Mouse (Mus musculus): Measurements from ENCODE around the gene Ccr3. TPM values are rescaled to one million over a fixed set of nuclear protein-coding genes. Genes with fewer than 3 reads are reported as not detected.
"Not testable (repeated sequence)": the region's sequence is repeated elsewhere in the genome, so short reads cannot be mapped to it uniquely, and the experiment has no call there.

The Ccr3 gene
- 0.18 and 0.32 TPM in 2 replicates for polyA plus RNA-seq (2015; fragmentation: Nextera tagmentation; extraction: Ambion mirVana)

DNA sequence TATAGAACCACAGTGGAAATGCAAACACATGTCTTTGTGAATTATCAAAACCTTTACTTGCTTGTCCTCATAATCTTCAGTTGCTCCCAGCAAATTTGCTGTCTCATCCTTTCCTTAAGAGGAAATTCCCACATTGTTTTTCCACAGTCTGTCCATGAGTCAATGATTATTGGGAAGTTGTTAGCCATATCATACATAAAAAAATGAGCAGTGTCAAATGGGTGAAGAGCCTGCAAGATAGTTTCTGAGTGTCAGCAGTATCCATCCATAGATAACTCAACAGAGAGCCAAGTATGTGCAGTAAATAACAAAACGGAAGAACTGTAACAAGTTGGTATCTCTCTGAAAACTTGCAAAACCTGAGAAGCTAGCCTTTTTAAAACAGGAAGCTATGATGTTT, at the start of gene Ccr3:
Gene Ccr3 (plus strand): TSS at position 301 of the 400 bp plus-strand sequence.
- no peak within 1 kb of the TSS for H3K4me2 ChIP-seq (ENCODE audit: low read depth, low read length)
- H3K27ac ChIP-seq (ENCODE audit: low read length): no peak within 1 kb of the TSS
- no peaks in the 10 kb centered on the region for H3K9me3 ChIP-seq (replicated peaks; ENCODE audit: control insufficient read depth, low read length)
- no peak within 1 kb of the TSS for H3K9ac ChIP-seq (ENCODE audit: low read length)
- 84% methylated on average over 1 of the region's 1 CpGs for WGBS
- H3K36me3 ChIP-seq (ENCODE audit: control insufficient read depth, insufficient read depth, low read length): no peaks in the 10 kb centered on the region
- ATAC-seq (ENCODE audit: insufficient read depth, low FRiP score): no peak
- H3K4me1 ChIP-seq (ENCODE audit: control insufficient read depth, insufficient read depth, low read length): no peaks in the 10 kb centered on the region
- no peak within 1 kb of the TSS for H3K4me3 ChIP-seq (replicated peaks; ENCODE audit: low read length)
- no peaks in the 10 kb centered on the region for H3K27me3 ChIP-seq (ENCODE audit: control insufficient read depth, insufficient read depth, low read length)

DNA sequence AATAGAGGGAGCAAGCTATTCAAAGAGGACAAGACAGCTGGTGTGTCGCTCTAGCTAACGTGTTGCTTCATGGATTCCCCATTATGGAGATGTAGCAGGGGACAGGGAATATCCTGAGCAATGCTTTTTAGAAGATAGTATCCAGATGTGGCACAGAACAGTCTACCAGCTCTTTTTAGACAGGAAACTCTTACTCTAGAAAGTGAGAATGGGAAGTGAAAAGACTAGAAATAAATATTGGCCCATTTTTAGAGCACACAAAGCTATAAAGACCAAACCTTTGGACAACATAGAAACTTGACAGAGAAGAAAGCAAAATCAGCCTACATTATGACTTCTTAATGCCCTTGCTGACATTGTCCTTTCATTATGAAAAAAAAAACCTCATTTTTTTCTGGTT, 46.1 kb upstream of the Ccr3 start:
- H3K9me3 ChIP-seq (replicated peaks; ENCODE audit: control insufficient read depth, low read length): no peaks in the 10 kb centered on the region
- WGBS: 63% methylated on average over 2 of the region's 2 CpGs
- H3K9ac ChIP-seq (ENCODE audit: low read length): no peak overlapping the region
- H3K27ac ChIP-seq (ENCODE audit: low read length): no peak overlapping the region
- no peak overlapping the region for H3K4me2 ChIP-seq (ENCODE audit: low read depth, low read length)
- ATAC-seq (ENCODE audit: insufficient read depth, low FRiP score): no peak
- no peaks in the 10 kb centered on the region for H3K27me3 ChIP-seq (ENCODE audit: control insufficient read depth, insufficient read depth, low read length)
- H3K4me3 ChIP-seq (replicated peaks; ENCODE audit: low read length): no peak overlapping the region
- H3K36me3 ChIP-seq (ENCODE audit: control insufficient read depth, insufficient read depth, low read length): no peaks in the 10 kb centered on the region
- H3K4me1 ChIP-seq (ENCODE audit: control insufficient read depth, insufficient read depth, low read length): no peaks in the 10 kb centered on the region

GRCm38 (mm10) chr9:123976876-123977663, 44.7 kb upstream of the Ccr3 start:
- Histone ChIP-seq H3K4me2 (ENCODE audit: low read depth, low read length) (no peak overlapping the region), H3K4me3 (replicated peaks; ENCODE audit: low read length) (no peak overlapping the region), H3K9me3 (replicated peaks; ENCODE audit: control insufficient read depth, low read length) (no peaks in the 10 kb centered on the region), H3K36me3 (ENCODE audit: control insufficient read depth, insufficient read depth, low read length) (no peaks in the 10 kb centered on the region), H3K4me1 (ENCODE audit: control insufficient read depth, insufficient read depth, low read length) (no peaks in the 10 kb centered on the region), H3K27me3 (ENCODE audit: control insufficient read depth, insufficient read depth, low read length) (no peaks in the 10 kb centered on the region), H3K27ac (ENCODE audit: low read length) (no peak overlapping the region), H3K9ac (ENCODE audit: low read length) (no peak overlapping the region)
- no peak for ATAC-seq (ENCODE audit: insufficient read depth, low FRiP score)
- 78% methylated on average over 9 of the region's 9 CpGs for WGBS

- Histone ChIP-seq H3K4me1 (ENCODE audit: control insufficient read depth, insufficient read depth, low read length) (no peaks in the 10 kb centered on the region), H3K4me2 (ENCODE audit: low read depth, low read length) (no peak within 1 kb of the TSS), H3K4me3 (replicated peaks; ENCODE audit: low read length) (no peak within 1 kb of the TSS), H3K27ac (ENCODE audit: low read length) (no peak within 1 kb of the TSS), H3K27me3 (ENCODE audit: control insufficient read depth, insufficient read depth, low read length) (no peaks in the 10 kb centered on the region), H3K9ac (ENCODE audit: low read length) (no peak within 1 kb of the TSS), H3K9me3 (replicated peaks; ENCODE audit: control insufficient read depth, low read length) (no peaks in the 10 kb centered on the region), H3K36me3 (ENCODE audit: control insufficient read depth, insufficient read depth, low read length) (no peaks in the 10 kb centered on the region)
- no peak for ATAC-seq (ENCODE audit: insufficient read depth, low FRiP score)
- 32% methylated on average over 1 of the region's 1 CpGs for WGBS
Measured at GRCm38 (mm10) chr9:123978308-123978707, 43.5 kb upstream of the Ccr3 start, which contains the start of gene Ccr1l1. TSS of gene Ccr1l1 (minus strand) at chr9:123978408.

DNA sequence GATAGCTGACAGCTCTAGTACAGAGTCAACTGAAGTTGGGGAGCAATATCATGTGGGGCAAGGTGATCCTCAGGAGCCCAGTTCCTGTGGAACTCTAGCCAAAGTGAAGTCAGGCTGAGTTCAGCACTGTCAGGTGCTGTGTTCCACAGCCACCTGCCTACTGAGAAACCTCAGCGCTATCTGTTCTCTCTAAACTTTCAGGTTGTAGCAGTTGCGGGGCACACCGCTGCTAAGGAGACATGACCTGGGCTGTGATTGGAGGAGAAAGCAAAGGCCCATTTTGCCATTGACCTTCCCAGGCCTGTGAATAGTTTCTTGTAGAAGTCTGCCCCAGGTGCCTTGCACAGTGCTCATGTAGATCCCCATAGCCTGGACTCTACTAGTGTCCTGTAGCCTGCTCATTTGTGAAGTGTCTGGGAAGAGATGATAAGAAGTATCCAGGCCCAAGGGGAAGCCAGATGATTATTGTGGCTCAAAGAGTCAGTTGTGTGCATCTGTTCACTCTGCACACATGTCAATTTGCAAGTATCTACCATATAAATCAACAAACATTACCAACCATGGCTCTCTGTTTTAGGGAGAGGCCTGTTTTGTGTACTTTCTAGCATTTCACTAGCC, 40.8 kb upstream of the Ccr3 start:
- H3K36me3 ChIP-seq (ENCODE audit: control insufficient read depth, insufficient read depth, low read length); H3K4me2 ChIP-seq (ENCODE audit: low read depth, low read length); H3K4me1 ChIP-seq (ENCODE audit: control insufficient read depth, insufficient read depth, low read length); H3K9ac ChIP-seq (ENCODE audit: low read length); ATAC-seq (ENCODE audit: insufficient read depth, low FRiP score); H3K4me3 ChIP-seq (replicated peaks; ENCODE audit: low read length); H3K9me3 ChIP-seq (replicated peaks; ENCODE audit: control insufficient read depth, low read length); H3K27ac ChIP-seq (ENCODE audit: low read length); H3K27me3 ChIP-seq (ENCODE audit: control insufficient read depth, insufficient read depth, low read length): not testable (repeated sequence)
- no CpG with 5 or more reads among the region's 3 CpGs for WGBS

DNA sequence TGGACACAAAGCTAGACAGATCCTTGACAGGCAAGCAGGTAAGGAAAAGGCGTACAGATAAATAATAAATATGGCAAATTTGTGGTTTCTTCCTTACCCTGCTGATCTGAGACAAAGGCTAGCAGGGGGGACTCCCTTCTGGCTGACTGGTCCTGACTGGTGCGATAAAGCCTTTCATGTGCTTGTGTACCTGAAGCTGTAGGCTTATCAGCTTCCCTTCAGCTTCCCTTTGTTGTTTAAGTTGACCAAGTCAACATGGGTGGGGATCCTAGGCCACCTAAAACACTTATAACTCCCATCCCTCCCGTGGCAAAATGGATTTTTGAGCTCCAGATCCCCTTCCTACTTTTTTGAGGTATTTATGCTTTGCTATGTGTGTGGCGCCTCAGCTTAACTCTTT, 39.9 kb upstream of the Ccr3 start:
- Histone ChIP-seq H3K27me3 (ENCODE audit: control insufficient read depth, insufficient read depth, low read length) (no peaks in the 10 kb centered on the region), H3K9ac (ENCODE audit: low read length) (no peak overlapping the region), H3K4me3 (replicated peaks; ENCODE audit: low read length) (no peak overlapping the region), H3K4me1 (ENCODE audit: control insufficient read depth, insufficient read depth, low read length) (no peaks in the 10 kb centered on the region), H3K27ac (ENCODE audit: low read length) (no peak overlapping the region), H3K4me2 (ENCODE audit: low read depth, low read length) (no peak overlapping the region), H3K36me3 (ENCODE audit: control insufficient read depth, insufficient read depth, low read length) (no peaks in the 10 kb centered on the region), H3K9me3 (replicated peaks; ENCODE audit: control insufficient read depth, low read length) (no peaks in the 10 kb centered on the region)
- no peak for ATAC-seq (ENCODE audit: insufficient read depth, low FRiP score)
- WGBS: 56% methylated on average over 4 of the region's 4 CpGs

DNA sequence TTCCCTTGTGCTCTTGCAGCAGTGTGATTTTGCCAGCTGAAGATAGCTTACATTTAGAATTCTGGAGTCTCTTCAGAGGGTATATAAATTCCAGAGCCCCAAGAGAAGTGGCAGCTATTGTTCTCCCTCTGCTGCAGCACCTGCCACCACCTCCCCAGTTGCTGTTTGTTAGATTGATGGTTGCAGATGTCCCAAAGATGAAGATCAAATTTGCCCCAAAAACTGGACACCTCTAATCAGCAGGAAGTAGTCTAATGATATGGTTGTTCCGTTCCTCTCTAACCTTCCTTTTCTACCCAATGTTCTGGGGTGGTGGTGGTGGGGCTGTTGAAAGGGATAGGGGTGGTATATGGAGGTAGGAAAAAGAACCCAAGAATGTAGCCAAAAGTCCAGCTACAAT, 39.1 kb upstream of the Ccr3 start:
- Histone ChIP-seq H3K4me2 (ENCODE audit: low read depth, low read length) (no peak overlapping the region), H3K36me3 (ENCODE audit: control insufficient read depth, insufficient read depth, low read length) (no peaks in the 10 kb centered on the region), H3K4me3 (replicated peaks; ENCODE audit: low read length) (no peak overlapping the region), H3K9ac (ENCODE audit: low read length) (no peak overlapping the region), H3K27me3 (ENCODE audit: control insufficient read depth, insufficient read depth, low read length) (no peaks in the 10 kb centered on the region), H3K9me3 (replicated peaks; ENCODE audit: control insufficient read depth, low read length) (no peaks in the 10 kb centered on the region), H3K4me1 (ENCODE audit: control insufficient read depth, insufficient read depth, low read length) (no peaks in the 10 kb centered on the region), H3K27ac (ENCODE audit: low read length) (no peak overlapping the region)
- ATAC-seq (ENCODE audit: insufficient read depth, low FRiP score): no peak
- WGBS: 68% methylated on average over 1 of the region's 1 CpGs

DNA sequence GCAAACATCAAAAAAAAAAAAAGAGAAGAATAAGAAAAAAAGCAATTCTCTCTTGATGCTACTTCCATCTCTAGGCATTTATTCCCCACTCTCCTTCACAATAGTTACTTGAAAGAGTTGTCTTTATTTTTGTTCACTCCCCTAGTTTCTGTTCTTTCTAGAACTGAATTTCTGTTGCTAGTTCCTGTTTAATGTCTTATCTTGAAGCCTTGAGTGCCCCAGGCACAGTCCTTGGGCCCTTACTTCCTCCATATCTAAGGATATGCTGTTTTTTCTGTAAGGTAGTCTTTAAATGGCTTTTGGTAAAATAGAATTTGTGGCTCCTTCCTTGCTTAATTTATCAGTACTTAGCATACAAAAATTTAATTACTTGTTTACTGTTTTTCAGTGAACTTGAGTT, 36.8 kb upstream of the Ccr3 start:
- ATAC-seq (ENCODE audit: insufficient read depth, low FRiP score): no peak
- H3K4me1 ChIP-seq (ENCODE audit: control insufficient read depth, insufficient read depth, low read length): no peaks in the 10 kb centered on the region
- no peaks in the 10 kb centered on the region for H3K36me3 ChIP-seq (ENCODE audit: control insufficient read depth, insufficient read depth, low read length)

DNA sequence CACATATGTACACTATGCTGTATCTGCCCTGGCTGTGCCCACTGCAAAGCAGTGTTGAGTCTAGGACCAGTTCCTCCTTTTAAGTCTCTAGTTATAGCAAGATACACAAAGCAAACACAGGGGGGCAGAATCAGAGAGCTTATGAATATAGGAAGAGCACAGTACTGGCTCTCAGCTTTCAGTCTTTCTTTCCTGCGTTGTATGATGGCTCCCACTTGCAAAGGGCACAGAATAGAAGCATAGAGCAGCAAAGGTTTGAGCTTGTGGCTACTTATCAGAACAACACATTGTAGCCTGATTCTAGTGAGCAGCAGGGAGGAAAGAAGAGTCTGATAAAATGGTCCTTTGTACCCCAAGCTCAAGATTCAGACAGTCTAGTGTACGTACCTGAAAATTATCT, 35.6 kb upstream of the Ccr3 start:
- no peak; the same call in 1 of the 2 replicates for ATAC-seq (ENCODE audit: insufficient read depth, low FRiP score)
- H3K4me2 ChIP-seq (ENCODE audit: low read depth, low read length): no peak overlapping the region
- no peaks in the 10 kb centered on the region for H3K36me3 ChIP-seq (ENCODE audit: control insufficient read depth, insufficient read depth, low read length)
- WGBS: 80% methylated on average over 2 of the region's 2 CpGs
- H3K27me3 ChIP-seq (ENCODE audit: control insufficient read depth, insufficient read depth, low read length): no peaks in the 10 kb centered on the region
- no peak overlapping the region for H3K4me3 ChIP-seq (replicated peaks; ENCODE audit: low read length)
- H3K4me1 ChIP-seq (ENCODE audit: control insufficient read depth, insufficient read depth, low read length): no peaks in the 10 kb centered on the region
- H3K9me3 ChIP-seq (replicated peaks; ENCODE audit: control insufficient read depth, low read length): no peaks in the 10 kb centered on the region
- no peak overlapping the region for H3K9ac ChIP-seq (ENCODE audit: low read length)
- H3K27ac ChIP-seq (ENCODE audit: low read length): no peak overlapping the region

More for the DNA sequence above, 36.8 kb upstream of the Ccr3 start:
- H3K4me2 ChIP-seq (ENCODE audit: low read depth, low read length): no peak overlapping the region
- no peak overlapping the region for H3K27ac ChIP-seq (ENCODE audit: low read length)
- no peaks in the 10 kb centered on the region for H3K9me3 ChIP-seq (replicated peaks; ENCODE audit: control insufficient read depth, low read length)
- no peak overlapping the region for H3K4me3 ChIP-seq (replicated peaks; ENCODE audit: low read length)
- no peak overlapping the region for H3K9ac ChIP-seq (ENCODE audit: low read length)
- H3K27me3 ChIP-seq (ENCODE audit: control insufficient read depth, insufficient read depth, low read length): no peaks in the 10 kb centered on the region
